9 mouse cellular contexts compared by ENCODE assay signal in genomic region chr4:133484266-133485025, GRCm38 (mm10). TPM values are rescaled to one million over a fixed set of nuclear protein-coding genes. Genes with fewer than 3 reads are reported as not detected.
DNase-seq lines count a peak whose midpoint lies in the region; ATAC-seq and TF ChIP-seq lines count a peak whose summit lies in the region.
"Had no signal": no experiment of that assay in that cellular context is flagged by ENCODE, and none has a peak within 500 bp of the region (broad histone marks: within the 10 kb centered on the region; RNA-seq: fewer than 3 reads in every experiment).

No protein-coding gene starts in this region.

- peak overlapping the region; percentile 37 for H3K4me2 ChIP-seq in embryonic facial prominence, embryonic 15.5 days (replicated peaks)
- peak overlapping the region; percentile 31 for H3K4me2 ChIP-seq in lung, embryonic 16.5 days (ENCODE audit: low read depth, low read length)
- no peak overlapping the region for H3K4me2 ChIP-seq in forebrain, embryonic 14.5 days (ENCODE audit: low read length)

- no peaks in the 10 kb centered on the region for H3K9me3 ChIP-seq in embryonic facial prominence, embryonic 15.5 days (replicated peaks)
- H3K9me3 ChIP-seq in lung, embryonic 16.5 days (ENCODE audit: control insufficient read depth, low read length), result no peaks in the 10 kb centered on the region
- no peaks in the 10 kb centered on the region for H3K9me3 ChIP-seq in forebrain, embryonic 14.5 days (replicated peaks; ENCODE audit: control insufficient read depth, low read length)

- ATAC-seq in embryonic facial prominence, embryonic 15.5 days (ENCODE audit: insufficient number of reproducible peaks, low FRiP score, low TSS enrichment, low read depth), result no peak
- peak; percentile 43 for ATAC-seq in lung, embryonic 16.5 days (ENCODE audit: low read depth)
- ATAC-seq in monocyte, adult 5-6 weeks (replicated peaks; ENCODE audit: insufficient number of reproducible peaks, low FRiP score, low TSS enrichment, poor library complexity, severe bottlenecking), result no peak
- no peak for ATAC-seq in forebrain, embryonic 14.5 days

- no peak overlapping the region for H3K9ac ChIP-seq in embryonic facial prominence, embryonic 15.5 days
- peak overlapping the region; percentile 31; the same call in 1 of the 2 replicates for H3K9ac ChIP-seq in lung, embryonic 16.5 days (ENCODE audit: low read length)
- no peak overlapping the region for H3K9ac ChIP-seq in forebrain, embryonic 14.5 days (ENCODE audit: low read length)

- H3K27ac ChIP-seq in embryonic facial prominence, embryonic 15.5 days (replicated peaks), result peak overlapping the region; percentile 34
- peak overlapping the region; percentile 91 for H3K27ac ChIP-seq in kidney, adult 2 months (ENCODE audit: insufficient read depth, low read depth, low read length)
- peak overlapping the region; percentile 83 for H3K27ac ChIP-seq in lung, embryonic 16.5 days (ENCODE audit: low read length)
- no peak overlapping the region for H3K27ac ChIP-seq in forebrain, embryonic 14.5 days (ENCODE audit: low read depth, low read length)

- no peaks in the 10 kb centered on the region for H3K36me3 ChIP-seq in embryonic facial prominence, embryonic 15.5 days
- no peaks in the 10 kb centered on the region for H3K36me3 ChIP-seq in kidney, adult 2 months (ENCODE audit: control insufficient read depth, insufficient read depth, low read length)
- H3K36me3 ChIP-seq in lung, embryonic 16.5 days (ENCODE audit: control insufficient read depth, insufficient read depth, low read length), result no peaks in the 10 kb centered on the region
- H3K36me3 ChIP-seq in forebrain, embryonic 14.5 days (ENCODE audit: control insufficient read depth, insufficient read depth, low read length), result no peaks in the 10 kb centered on the region

- WGBS in embryonic facial prominence, embryonic 15.5 days, result 9% methylated on average over 22 of the region's 22 CpGs
- WGBS in kidney, adult 2 months, result 12% methylated on average over 22 of the region's 22 CpGs
- 10% methylated on average over 22 of the region's 22 CpGs for WGBS in lung, embryonic 16.5 days
- WGBS in forebrain, embryonic 14.5 days, result 15% methylated on average over 22 of the region's 22 CpGs

- peak overlapping the region; percentile 15; the same call in 1 of the 2 replicates for H3K4me3 ChIP-seq in embryonic facial prominence, embryonic 15.5 days (replicated peaks)
- H3K4me3 ChIP-seq in kidney, adult 2 months (ENCODE audit: insufficient read depth, low read depth, low read length), result no peak overlapping the region
- peak overlapping the region; percentile 13 for H3K4me3 ChIP-seq in lung, embryonic 16.5 days (ENCODE audit: low read length)
- no peak overlapping the region for H3K4me3 ChIP-seq in forebrain, embryonic 14.5 days (ENCODE audit: low read depth, low read length)

- H3K4me1 ChIP-seq in embryonic facial prominence, embryonic 15.5 days, result peaks cover 24% of the 10 kb centered on the region
- H3K4me1 ChIP-seq in kidney, adult 2 months (ENCODE audit: control insufficient read depth, insufficient read depth, low read length), result peaks cover 5% of the 10 kb centered on the region; the same call in 1 of the 2 replicates
- H3K4me1 ChIP-seq in lung, embryonic 16.5 days (replicated peaks; ENCODE audit: control insufficient read depth, insufficient read depth, low read length), result peaks cover 18% of the 10 kb centered on the region
- peaks cover 6% of the 10 kb centered on the region for H3K4me1 ChIP-seq in forebrain, embryonic 14.5 days (ENCODE audit: control insufficient read depth, insufficient read depth, low read length)

- peak; percentile 45 for DNase-seq in ovary, postnatal 36 days (ENCODE audit: low spot score)
- no peak for DNase-seq in ovary, adult 18-20 months (ENCODE audit: low spot score)
- peak; percentile 84 for DNase-seq in kidney, adult 2 months
- DNase-seq in T-cell, adult 2 months (ENCODE audit: low spot score), result no peak
- DNase-seq in forebrain, embryonic 14.5 days (ENCODE audit: low spot score), result no peak

- 0 out of 2 replicates have a peak, but pooled peaks have one; percentile 7 for TF ChIP-seq CTCF in kidney, adult 2 months (conservative IDR thresholded peaks at IDR 0.05; ENCODE audit: insufficient read depth, insufficient read length, low read depth, low read length)

- H3K27me3 ChIP-seq in embryonic facial prominence, embryonic 15.5 days, result peaks cover 15% of the 10 kb centered on the region
- no peaks in the 10 kb centered on the region for H3K27me3 ChIP-seq in kidney, adult 2 months (replicated peaks; ENCODE audit: control insufficient read depth, insufficient read depth, low read length)
- peaks cover 19% of the 10 kb centered on the region for H3K27me3 ChIP-seq in lung, embryonic 16.5 days (ENCODE audit: control insufficient read depth, insufficient read depth, low read depth, low read length)
- peaks cover 29% of the 10 kb centered on the region for H3K27me3 ChIP-seq in forebrain, embryonic 14.5 days (replicated peaks; ENCODE audit: control insufficient read depth, insufficient read depth, low read length)

- TF ChIP-seq POLR2A in kidney, adult 2 months (IDR thresholded peaks at IDR 0.05; ENCODE audit: low read depth, low read length), result no peak

RNA-seq across cellular contexts. Expression of gene Tent5b, which starts 4.5 kb away (rescaled TPM):
- polyA plus RNA-seq in embryonic facial prominence, embryonic 15.5 days (2015; fragmentation: Nextera tagmentation; extraction: Ambion mirVana), result 9.7 and 11.2 TPM in 2 replicates
- 2.9 and 3.1 TPM in 2 replicates for polyA plus RNA-seq in kidney, adult 2 months (2012; rRNA removed)
- polyA plus RNA-seq in lung, embryonic 16.5 days (2015; fragmentation: Nextera tagmentation; extraction: Ambion mirVana), result 1.6 and 1.9 TPM in 2 replicates
- total RNA-seq in monocyte, adult 5-6 weeks (2017), result not detected in 3 replicates
- polyA plus RNA-seq in forebrain, embryonic 14.5 days (2014; fragmentation: Nextera tagmentation; extraction: Ambion mirVana), result 0.09 and 0.27 TPM in 2 replicates

RNA-seq across cellular contexts. Expression of gene Trnp1, which starts 13.9 kb away (rescaled TPM):
- polyA plus RNA-seq in embryonic facial prominence, embryonic 15.5 days (2015; fragmentation: Nextera tagmentation; extraction: Ambion mirVana), result 8.0 and 9.1 TPM in 2 replicates
- 0.43 and 0.97 TPM in 2 replicates for polyA plus RNA-seq in kidney, adult 2 months (2012; rRNA removed)
- polyA plus RNA-seq in lung, embryonic 16.5 days (2015; fragmentation: Nextera tagmentation; extraction: Ambion mirVana), result 0.18 and 0.79 TPM in 2 replicates
- total RNA-seq in monocyte, adult 5-6 weeks (2017), result not detected in 3 replicates
- polyA plus RNA-seq in forebrain, embryonic 14.5 days (2014; fragmentation: Nextera tagmentation; extraction: Ambion mirVana), result 5.8 and 6.2 TPM in 2 replicates
- total RNA-seq: liver, adult 2 months had no signal

RNA-seq across cellular contexts. Expression of gene Kdf1, which starts 34.3 kb away (rescaled TPM):
- polyA plus RNA-seq in embryonic facial prominence, embryonic 15.5 days (2015; fragmentation: Nextera tagmentation; extraction: Ambion mirVana), result 25.4 and 30.2 TPM in 2 replicates
- 39.7 and 42.3 TPM in 2 replicates for polyA plus RNA-seq in kidney, adult 2 months (2012; rRNA removed)
- 30.4 and 33.3 TPM in 2 replicates for polyA plus RNA-seq in lung, embryonic 16.5 days (2015; fragmentation: Nextera tagmentation; extraction: Ambion mirVana)
- not detected in 3 replicates for total RNA-seq in monocyte, adult 5-6 weeks (2017)
- polyA plus RNA-seq in forebrain, embryonic 14.5 days (2014; fragmentation: Nextera tagmentation; extraction: Ambion mirVana), result 0.12 and 0.20 TPM in 2 replicates

Comparison
In these comparisons a context has a peak if more than half of its experiments do, and no peak if none do; other contexts are left out.
1. DNase-seq: peak in ovary, postnatal 36 days (single experiment) and kidney, adult 2 months (single experiment); none in ovary, adult 18-20 months (single experiment), T-cell, adult 2 months (single experiment) and forebrain, embryonic 14.5 days (single experiment).
2. H3K4me3 ChIP-seq: peak in embryonic facial prominence, embryonic 15.5 days (single experiment) and lung, embryonic 16.5 days (single experiment); none in kidney, adult 2 months (single experiment) and forebrain, embryonic 14.5 days (single experiment).
3. RNA of gene Kdf1, which starts 34.3 kb away (polyA plus RNA-seq): 39.7 to 42.3 TPM in kidney, adult 2 months, 30.4 to 33.3 TPM in lung, embryonic 16.5 days and 25.4 to 30.2 TPM in embryonic facial prominence, embryonic 15.5 days; 0.12 to 0.20 TPM in forebrain, embryonic 14.5 days; every median in the first group is over 10 times any median in the second.